Mouse (Mus musculus): ENCODE results near the gene Gjd3. TPM values are rescaled to one million over a fixed set of nuclear protein-coding genes. Genes with fewer than 3 reads are reported as not detected.
"Not testable (repeated sequence)": the region's sequence is repeated elsewhere in the genome, so short reads cannot be mapped to it uniquely, and the experiment has no call there.

Gene Gjd3
- polyA plus RNA-seq, 1 experiment: 0.40 TPM

DNA sequence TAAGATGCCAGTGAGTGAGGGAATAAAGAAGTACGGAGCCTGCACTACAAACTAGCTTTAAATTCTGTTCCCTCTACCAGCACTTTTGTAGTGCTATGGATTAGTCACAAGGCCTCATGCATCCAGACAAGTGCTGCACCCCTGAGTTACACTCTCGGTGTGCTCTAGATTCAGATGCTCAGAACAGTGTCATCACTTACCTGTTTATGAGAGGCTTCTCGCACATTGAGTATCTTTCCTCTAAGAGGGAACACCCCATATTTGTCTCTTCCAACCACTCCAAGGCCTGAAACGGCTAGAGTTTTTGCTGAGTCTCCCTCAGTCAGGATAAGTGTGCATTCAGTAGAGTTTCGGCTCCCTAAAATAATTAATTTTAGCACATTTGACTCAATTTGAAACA, 27.9 kb upstream of the Gjd3 start:
- 95% methylated on average over 5 of the region's 5 CpGs for WGBS
- no peak overlapping the region for H3K4me3 ChIP-seq (replicated peaks; ENCODE audit: extremely low read depth, low read depth, low read length)
- TF ChIP-seq CTCF (IDR thresholded peaks at IDR 0.05; ENCODE audit: insufficient read depth, low read length) (no peak), POLR2A (IDR thresholded peaks at IDR 0.05; ENCODE audit: borderline replicate concordance, extremely low read depth, low read depth, low read length) (no peak)
- no peak for DNase-seq
- no peaks in the 10 kb centered on the region for H3K4me1 ChIP-seq (ENCODE audit: control insufficient read depth, insufficient read depth, low read length)

DNA sequence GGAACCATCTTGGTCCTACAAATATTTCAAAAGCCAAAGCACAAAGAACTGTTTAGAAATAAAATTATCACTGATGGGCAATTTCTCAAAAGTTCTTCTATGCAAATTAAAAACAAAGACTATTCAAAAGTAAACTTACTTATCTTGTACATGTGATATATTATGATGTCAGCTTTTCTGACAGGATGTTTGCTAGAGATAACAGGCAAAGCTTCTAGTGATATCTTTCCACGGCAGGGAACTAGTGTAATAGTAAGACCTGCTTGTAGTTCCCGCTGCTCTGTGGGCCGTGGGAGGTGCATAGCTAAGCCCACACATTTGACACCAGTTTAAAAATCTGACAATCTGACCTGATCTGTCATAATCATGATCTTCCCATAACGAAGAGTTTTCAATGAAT, 27.3 kb upstream of the Gjd3 start:
- TF ChIP-seq CTCF (IDR thresholded peaks at IDR 0.05; ENCODE audit: insufficient read depth, low read length) (no peak), POLR2A (IDR thresholded peaks at IDR 0.05; ENCODE audit: borderline replicate concordance, extremely low read depth, low read depth, low read length) (no peak)
- Histone ChIP-seq H3K4me1 (ENCODE audit: control insufficient read depth, insufficient read depth, low read length) (no peaks in the 10 kb centered on the region), H3K4me3 (replicated peaks; ENCODE audit: extremely low read depth, low read depth, low read length) (no peak overlapping the region)
- WGBS: 54% methylated on average over 4 of the region's 4 CpGs
- no peak for DNase-seq

DNA sequence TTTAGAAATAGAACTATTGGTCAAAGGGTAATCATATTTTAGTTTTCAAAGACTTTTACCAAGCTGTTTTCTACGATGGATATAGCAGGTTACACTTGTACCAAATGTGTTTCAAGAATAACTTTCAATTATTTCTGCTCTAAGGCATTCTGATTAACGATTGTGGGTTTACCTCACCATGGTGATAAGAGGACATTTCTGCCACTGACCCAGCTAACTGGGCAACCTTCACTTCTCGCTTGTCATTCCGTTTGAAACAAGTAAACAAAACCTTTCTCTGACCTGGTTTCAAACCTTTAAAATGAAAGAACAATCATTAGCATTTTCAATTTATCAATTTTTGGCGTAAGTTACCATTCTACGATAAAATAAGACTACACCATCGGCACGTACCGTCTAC, 24.0 kb upstream of the Gjd3 start:
- Histone ChIP-seq H3K4me3 (replicated peaks; ENCODE audit: extremely low read depth, low read depth, low read length) (no peak overlapping the region), H3K4me1 (ENCODE audit: control insufficient read depth, insufficient read depth, low read length) (no peaks in the 10 kb centered on the region)
- no peak for DNase-seq
- TF ChIP-seq POLR2A (IDR thresholded peaks at IDR 0.05; ENCODE audit: borderline replicate concordance, extremely low read depth, low read depth, low read length): no peak
- no peak for TF ChIP-seq CTCF (IDR thresholded peaks at IDR 0.05; ENCODE audit: insufficient read depth, low read length)
- 87% methylated on average over 9 of the region's 9 CpGs for WGBS

DNA sequence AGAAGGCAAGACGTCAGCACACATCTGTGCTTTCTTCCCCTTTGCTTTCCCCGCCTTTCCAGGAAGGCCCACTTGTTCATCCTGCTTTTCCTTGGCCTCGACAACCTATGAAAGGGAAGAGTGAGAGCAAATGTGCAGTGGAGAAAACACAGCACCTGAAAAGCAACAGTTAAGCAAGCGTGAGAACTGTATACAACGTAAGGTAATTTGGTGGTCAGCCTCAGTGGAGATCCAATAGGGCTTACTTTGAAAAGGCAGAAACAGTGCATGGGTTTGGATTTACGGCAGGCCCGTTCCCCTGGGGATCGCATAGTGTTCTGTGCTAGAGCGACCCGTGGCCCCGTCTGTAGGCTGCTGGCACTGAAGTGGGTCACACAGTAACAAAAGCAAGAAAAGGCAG, 16.4 kb upstream of the Gjd3 start:
- Histone ChIP-seq H3K4me1 (ENCODE audit: control insufficient read depth, insufficient read depth, low read length) (no peaks in the 10 kb centered on the region), H3K4me3 (replicated peaks; ENCODE audit: extremely low read depth, low read depth, low read length) (no peak overlapping the region)
- 92% methylated on average over 11 of the region's 11 CpGs for WGBS
- DNase-seq: no peak
- TF ChIP-seq CTCF (IDR thresholded peaks at IDR 0.05; ENCODE audit: insufficient read depth, low read length) (no peak), POLR2A (IDR thresholded peaks at IDR 0.05; ENCODE audit: borderline replicate concordance, extremely low read depth, low read depth, low read length) (no peak)

DNA sequence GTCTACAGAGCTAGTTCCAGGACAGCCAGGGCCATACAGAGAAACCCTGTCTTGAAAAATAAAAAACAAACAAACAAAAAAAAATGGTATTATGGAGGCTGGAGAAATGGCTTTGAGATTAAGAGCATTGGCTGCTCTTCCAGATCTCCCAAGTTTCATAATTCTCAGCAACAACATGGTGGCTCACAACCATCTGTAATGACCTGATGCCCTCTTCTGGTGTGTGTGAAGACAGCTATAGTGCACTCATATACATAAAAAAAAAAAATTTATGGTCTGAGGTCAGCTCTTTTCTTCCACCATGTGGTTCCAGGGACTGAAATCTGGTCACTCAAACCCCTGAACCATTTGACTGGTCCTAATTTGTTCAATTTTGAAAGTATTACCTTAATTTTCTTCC, 16.0 kb upstream of the Gjd3 start:
- H3K4me1 ChIP-seq (ENCODE audit: control insufficient read depth, insufficient read depth, low read length): no peaks in the 10 kb centered on the region
- no peak for DNase-seq
- no peak overlapping the region for H3K4me3 ChIP-seq (replicated peaks; ENCODE audit: extremely low read depth, low read depth, low read length)
- no peak for TF ChIP-seq CTCF (IDR thresholded peaks at IDR 0.05; ENCODE audit: insufficient read depth, low read length)
- TF ChIP-seq POLR2A (IDR thresholded peaks at IDR 0.05; ENCODE audit: borderline replicate concordance, extremely low read depth, low read depth, low read length): no peak

DNA sequence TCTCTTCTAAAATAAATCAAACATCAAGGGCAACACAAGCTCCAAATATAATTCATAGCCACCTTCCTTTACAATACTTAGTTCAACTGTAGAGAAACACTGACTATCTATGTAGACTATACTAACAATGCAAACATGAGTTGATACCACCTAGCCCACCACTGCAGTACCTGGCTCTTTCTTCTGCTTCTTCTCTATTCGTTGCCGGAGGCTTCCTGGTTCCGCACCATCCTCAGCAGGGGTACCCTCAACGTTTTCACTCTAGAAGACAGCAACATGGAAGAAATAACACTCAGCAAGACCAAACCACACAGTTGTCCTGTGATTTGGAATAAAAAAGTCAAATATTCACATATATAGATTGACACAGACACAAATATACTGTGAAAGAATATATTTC, 14.8 kb upstream of the Gjd3 start:
- DNase-seq: no peak
- H3K4me1 ChIP-seq (ENCODE audit: control insufficient read depth, insufficient read depth, low read length): no peaks in the 10 kb centered on the region
- 87% methylated on average over 4 of the region's 4 CpGs for WGBS
- H3K4me3 ChIP-seq (replicated peaks; ENCODE audit: extremely low read depth, low read depth, low read length): no peak overlapping the region
- TF ChIP-seq POLR2A (IDR thresholded peaks at IDR 0.05; ENCODE audit: borderline replicate concordance, extremely low read depth, low read depth, low read length) (no peak), CTCF (IDR thresholded peaks at IDR 0.05; ENCODE audit: insufficient read depth, low read length) (no peak)

DNA sequence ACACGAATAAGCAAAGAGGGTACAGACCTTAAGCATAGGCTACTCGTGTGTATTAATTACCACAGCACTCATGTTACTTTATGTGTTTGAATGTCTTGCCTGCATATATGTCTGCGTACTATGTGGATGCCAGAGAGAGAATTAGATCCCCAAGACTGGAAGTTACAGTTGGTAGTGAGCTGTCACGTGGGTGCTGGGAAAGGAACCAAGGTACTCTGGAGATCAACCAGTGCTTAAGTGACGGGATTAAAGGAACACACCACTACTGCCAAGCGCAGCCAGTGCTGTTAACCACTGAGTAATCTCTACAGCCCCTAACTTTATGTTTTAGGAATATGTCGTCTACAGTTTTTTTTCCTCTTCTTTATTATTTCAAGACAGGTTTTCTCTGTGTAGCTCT, 13.2 kb upstream of the Gjd3 start:
- 91% methylated on average over 7 of the region's 7 CpGs for WGBS
- DNase-seq: no peak
- TF ChIP-seq POLR2A (IDR thresholded peaks at IDR 0.05; ENCODE audit: borderline replicate concordance, extremely low read depth, low read depth, low read length) (no peak), CTCF (IDR thresholded peaks at IDR 0.05; ENCODE audit: insufficient read depth, low read length) (no peak)
- Histone ChIP-seq H3K4me1 (ENCODE audit: control insufficient read depth, insufficient read depth, low read length) (no peaks in the 10 kb centered on the region), H3K4me3 (replicated peaks; ENCODE audit: extremely low read depth, low read depth, low read length) (no peak overlapping the region)

DNA sequence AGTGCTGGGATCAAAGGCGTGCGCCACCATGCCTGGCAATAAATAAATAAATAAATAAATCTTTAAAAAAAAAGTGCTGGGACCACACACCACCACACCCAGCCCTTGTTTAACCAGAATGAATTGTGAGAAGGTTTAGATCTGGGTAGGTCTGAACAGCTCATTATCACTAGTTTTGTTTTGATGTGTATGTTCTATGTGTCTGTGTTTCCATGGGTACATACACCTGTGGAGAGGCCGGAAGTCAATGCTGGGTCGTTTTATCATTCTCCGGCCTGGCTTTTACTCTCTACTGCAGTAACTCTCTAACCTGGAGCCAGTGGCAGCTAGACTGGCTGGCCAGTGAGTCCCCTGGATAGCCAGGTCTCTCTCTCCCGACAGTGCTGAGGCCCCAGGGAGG, 8.1 kb upstream of the Gjd3 start:
- H3K4me1 ChIP-seq (ENCODE audit: control insufficient read depth, insufficient read depth, low read length): no peaks in the 10 kb centered on the region
- WGBS: 85% methylated on average over 6 of the region's 6 CpGs
- TF ChIP-seq POLR2A (IDR thresholded peaks at IDR 0.05; ENCODE audit: borderline replicate concordance, extremely low read depth, low read depth, low read length) (no peak), CTCF (IDR thresholded peaks at IDR 0.05; ENCODE audit: insufficient read depth, low read length) (no peak)
- no peak overlapping the region for H3K4me3 ChIP-seq (replicated peaks; ENCODE audit: extremely low read depth, low read depth, low read length)
- no peak for DNase-seq

DNA sequence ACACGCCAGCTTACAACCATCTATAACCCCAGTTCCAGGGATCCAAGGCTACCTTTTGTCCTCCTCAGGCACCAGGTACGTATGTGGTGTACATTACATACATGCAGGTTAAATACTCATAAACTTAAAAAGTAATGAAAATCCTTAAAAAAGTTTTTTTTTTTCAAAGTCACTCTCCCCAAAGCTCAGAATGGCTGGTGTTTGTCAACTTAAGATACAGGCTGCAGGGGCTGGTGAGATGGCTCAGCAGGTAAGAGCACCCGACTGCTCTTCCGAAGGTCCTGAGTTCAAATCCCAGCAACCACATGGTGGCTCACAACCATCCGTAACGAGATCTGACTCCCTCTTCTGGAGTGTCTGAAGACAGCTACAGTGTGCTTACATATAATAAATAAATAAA, 5.4 kb upstream of the Gjd3 start:
- H3K4me3 ChIP-seq (replicated peaks; ENCODE audit: extremely low read depth, low read depth, low read length); H3K4me1 ChIP-seq (ENCODE audit: control insufficient read depth, insufficient read depth, low read length); DNase-seq: not testable (repeated sequence)
- WGBS: 92% methylated on average over 6 of the region's 6 CpGs

DNA sequence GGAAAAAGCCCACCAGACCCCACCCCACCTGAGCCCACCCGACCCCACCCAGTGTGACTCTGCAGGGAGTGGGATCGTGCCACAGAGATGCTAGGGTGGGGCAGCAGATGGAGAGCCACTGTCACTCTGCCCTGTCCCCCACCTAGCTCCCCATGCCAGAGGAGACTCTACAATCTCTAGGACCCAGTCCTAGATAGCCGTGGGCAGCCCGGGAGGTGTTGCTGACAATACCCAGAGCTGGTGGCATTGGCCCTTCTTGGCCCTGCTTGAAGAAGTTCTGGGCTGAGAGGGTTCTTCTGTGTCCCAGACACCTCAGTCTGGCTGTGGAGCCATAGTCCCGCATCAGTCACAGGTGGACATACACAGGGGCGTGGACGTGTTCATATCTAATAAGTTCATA, 2.7 kb upstream of the Gjd3 start:
- TF ChIP-seq POLR2A (IDR thresholded peaks at IDR 0.05; ENCODE audit: borderline replicate concordance, extremely low read depth, low read depth, low read length) (no peak), CTCF (IDR thresholded peaks at IDR 0.05; ENCODE audit: insufficient read depth, low read length) (no peak)
- no peak for DNase-seq
- WGBS: 83% methylated on average over 7 of the region's 7 CpGs

DNA sequence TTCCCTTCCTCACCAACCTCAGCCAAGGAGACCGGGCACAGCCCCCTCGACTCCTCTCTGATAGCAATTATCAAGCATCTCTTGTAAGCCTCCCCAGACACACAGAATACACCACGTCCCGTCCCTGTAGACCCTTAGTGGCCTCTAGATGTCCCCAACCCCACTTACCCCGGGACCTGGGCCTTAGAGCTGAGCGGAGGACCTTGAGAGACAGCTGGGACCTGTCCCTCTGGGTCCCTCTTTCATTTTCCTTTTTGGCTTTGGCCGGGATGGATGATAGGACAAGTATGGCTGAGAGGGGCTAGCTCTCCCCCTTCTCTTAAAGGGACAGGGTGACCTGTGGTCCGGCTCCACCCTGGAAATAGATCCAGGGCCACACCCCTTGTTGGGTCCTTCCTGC, 735 bp upstream of the Gjd3 start:
- H3K4me1 ChIP-seq (ENCODE audit: control insufficient read depth, insufficient read depth, low read length): no peaks in the 10 kb centered on the region; the same call in 1 of the 2 replicates
- TF ChIP-seq POLR2A (IDR thresholded peaks at IDR 0.05; ENCODE audit: borderline replicate concordance, extremely low read depth, low read depth, low read length) (no peak), CTCF (IDR thresholded peaks at IDR 0.05; ENCODE audit: insufficient read depth, low read length) (no peak)
- WGBS: 70% methylated on average over 8 of the region's 8 CpGs
- H3K4me3 ChIP-seq (replicated peaks; ENCODE audit: extremely low read depth, low read depth, low read length): no peak overlapping the region
- DNase-seq: no peak

More for the DNA sequence above, 2.7 kb upstream of the Gjd3 start:
- H3K4me1 ChIP-seq (ENCODE audit: control insufficient read depth, insufficient read depth, low read length): no peaks in the 10 kb centered on the region; the same call in 1 of the 2 replicates
- no peak overlapping the region for H3K4me3 ChIP-seq (replicated peaks; ENCODE audit: extremely low read depth, low read depth, low read length)

Measured in lung, adult 2 months (tissue).